Mouse (Mus musculus): ENCODE results near the gene Sec63. TPM values are rescaled to one million over a fixed set of nuclear protein-coding genes. Genes with fewer than 3 reads are reported as not detected.

The Sec63 gene
- total and polyA plus RNA-seq, 2 experiments from 2014 or later: 11.5 to 16.9 TPM

GRCm38 (mm10) chr10:42862102-42862740 is 100.9 kb downstream of the Sec63 start:
- DNase-seq (ENCODE audit: low spot score) (no peak), ATAC-seq (ENCODE audit: low FRiP score) (no peak)
- Histone ChIP-seq H3K4me2 (ENCODE audit: low read depth, low read length, poor library complexity, severe bottlenecking) (peak overlapping the region; percentile 65), H3K4me3 (ENCODE audit: low read depth, low read length) (peak overlapping the region; percentile 24; the same call in 1 of the 2 replicates), H3K27ac (ENCODE audit: low read depth, low read length) (no peak overlapping the region), H3K4me1 (ENCODE audit: insufficient read depth, low read length) (peaks cover 9% of the 10 kb centered on the region), H3K9me3 (ENCODE audit: low read length) (no peaks in the 10 kb centered on the region), H3K36me3 (ENCODE audit: insufficient read depth, low read length) (no peaks in the 10 kb centered on the region), H3K27me3 (ENCODE audit: insufficient read depth, low read length) (no peaks in the 10 kb centered on the region), H3K9ac (replicated peaks; ENCODE audit: low read length, poor library complexity, severe bottlenecking) (no peak overlapping the region)
- no peak for TF ChIP-seq CTCF (IDR thresholded peaks at IDR 0.05)
- 56% methylated on average over 13 of the region's 13 CpGs for WGBS

GRCm38 (mm10) chr10:42862806-42863205 is 101.5 kb downstream of the Sec63 start:
- H3K4me1 ChIP-seq (ENCODE audit: insufficient read depth, low read length): peaks cover 9% of the 10 kb centered on the region
- H3K27me3 ChIP-seq (ENCODE audit: insufficient read depth, low read length): no peaks in the 10 kb centered on the region
- no peaks in the 10 kb centered on the region for H3K9me3 ChIP-seq (ENCODE audit: low read length)
- 70% methylated on average over 4 of the region's 4 CpGs for WGBS
- peak overlapping the region; percentile 65 for H3K4me2 ChIP-seq (ENCODE audit: low read depth, low read length, poor library complexity, severe bottlenecking)
- no peak overlapping the region for H3K27ac ChIP-seq (ENCODE audit: low read depth, low read length)
- no peak for TF ChIP-seq CTCF (IDR thresholded peaks at IDR 0.05)
- H3K9ac ChIP-seq (replicated peaks; ENCODE audit: low read length, poor library complexity, severe bottlenecking): no peak overlapping the region
- ATAC-seq (ENCODE audit: low FRiP score): no peak
- peak overlapping the region; percentile 24; the same call in 1 of the 2 replicates for H3K4me3 ChIP-seq (ENCODE audit: low read depth, low read length)
- H3K36me3 ChIP-seq (ENCODE audit: insufficient read depth, low read length): no peaks in the 10 kb centered on the region
- no peak for DNase-seq (ENCODE audit: low spot score)

GRCm38 (mm10) chr10:42863621-42864391 is 102.5 kb downstream of the Sec63 start:
- no peaks in the 10 kb centered on the region for H3K9me3 ChIP-seq (ENCODE audit: low read length)
- H3K36me3 ChIP-seq (ENCODE audit: insufficient read depth, low read length): no peaks in the 10 kb centered on the region
- peak overlapping the region; percentile 65 for H3K4me2 ChIP-seq (ENCODE audit: low read depth, low read length, poor library complexity, severe bottlenecking)
- TF ChIP-seq CTCF (IDR thresholded peaks at IDR 0.05): no peak
- ATAC-seq (ENCODE audit: low FRiP score) (peak; percentile 28; the same call in 1 of the 2 replicates), DNase-seq (ENCODE audit: low spot score) (peak; percentile 62)
- H3K9ac ChIP-seq (replicated peaks; ENCODE audit: low read length, poor library complexity, severe bottlenecking): peak overlapping the region; percentile 48
- H3K27ac ChIP-seq (ENCODE audit: low read depth, low read length): peak overlapping the region; percentile 55; the same call in 1 of the 2 replicates
- H3K4me3 ChIP-seq (ENCODE audit: low read depth, low read length): peak overlapping the region; percentile 38
- H3K27me3 ChIP-seq (ENCODE audit: insufficient read depth, low read length): no peaks in the 10 kb centered on the region
- 26% methylated on average over 31 of the region's 31 CpGs for WGBS
- H3K4me1 ChIP-seq (ENCODE audit: insufficient read depth, low read length): peaks cover 9% of the 10 kb centered on the region

- ATAC-seq (ENCODE audit: low FRiP score) (no peak), DNase-seq (ENCODE audit: low spot score) (peak; percentile 15)
- Histone ChIP-seq H3K27me3 (ENCODE audit: insufficient read depth, low read length) (no peaks in the 10 kb centered on the region), H3K9ac (replicated peaks; ENCODE audit: low read length, poor library complexity, severe bottlenecking) (no peak overlapping the region), H3K36me3 (ENCODE audit: insufficient read depth, low read length) (no peaks in the 10 kb centered on the region), H3K4me3 (ENCODE audit: low read depth, low read length) (peak overlapping the region; percentile 38; the same call in 1 of the 2 replicates), H3K4me1 (ENCODE audit: insufficient read depth, low read length) (peaks cover 6% of the 10 kb centered on the region), H3K4me2 (ENCODE audit: low read depth, low read length, poor library complexity, severe bottlenecking) (peak overlapping the region; percentile 65), H3K27ac (ENCODE audit: low read depth, low read length) (no peak overlapping the region), H3K9me3 (ENCODE audit: low read length) (no peaks in the 10 kb centered on the region)
- WGBS: 39% methylated on average over 5 of the region's 5 CpGs
- TF ChIP-seq CTCF (IDR thresholded peaks at IDR 0.05): no peak
Measured at GRCm38 (mm10) chr10:42864696-42865095, 103.4 kb downstream of the Sec63 start.

- Histone ChIP-seq H3K4me2 (ENCODE audit: low read depth, low read length, poor library complexity, severe bottlenecking) (no peak overlapping the region), H3K4me1 (ENCODE audit: insufficient read depth, low read length) (no peaks in the 10 kb centered on the region), H3K4me3 (ENCODE audit: low read depth, low read length) (no peak overlapping the region), H3K36me3 (ENCODE audit: insufficient read depth, low read length) (no peaks in the 10 kb centered on the region), H3K9me3 (ENCODE audit: low read length) (no peaks in the 10 kb centered on the region), H3K9ac (replicated peaks; ENCODE audit: low read length, poor library complexity, severe bottlenecking) (no peak overlapping the region), H3K27ac (ENCODE audit: low read depth, low read length) (no peak overlapping the region), H3K27me3 (ENCODE audit: insufficient read depth, low read length) (no peaks in the 10 kb centered on the region)
- TF ChIP-seq CTCF (IDR thresholded peaks at IDR 0.05): no peak
- WGBS: 89% methylated on average over 9 of the region's 9 CpGs
- ATAC-seq (ENCODE audit: low FRiP score): no peak
- DNase-seq (ENCODE audit: low spot score): no peak
Measured at GRCm38 (mm10) chr10:42868416-42868815, 107.1 kb downstream of the Sec63 start.

GRCm38 (mm10) chr10:42869467-42869866 is 108.2 kb downstream of the Sec63 start:
- no peak for ATAC-seq (ENCODE audit: low FRiP score)
- H3K27me3 ChIP-seq (ENCODE audit: insufficient read depth, low read length): no peaks in the 10 kb centered on the region
- TF ChIP-seq CTCF (IDR thresholded peaks at IDR 0.05): no peak
- 85% methylated on average over 6 of the region's 6 CpGs for WGBS
- no peak overlapping the region for H3K4me2 ChIP-seq (ENCODE audit: low read depth, low read length, poor library complexity, severe bottlenecking)
- no peak overlapping the region for H3K9ac ChIP-seq (replicated peaks; ENCODE audit: low read length, poor library complexity, severe bottlenecking)
- H3K4me3 ChIP-seq (ENCODE audit: low read depth, low read length): no peak overlapping the region
- H3K36me3 ChIP-seq (ENCODE audit: insufficient read depth, low read length): no peaks in the 10 kb centered on the region
- no peaks in the 10 kb centered on the region for H3K4me1 ChIP-seq (ENCODE audit: insufficient read depth, low read length)
- no peaks in the 10 kb centered on the region for H3K9me3 ChIP-seq (ENCODE audit: low read length)
- H3K27ac ChIP-seq (ENCODE audit: low read depth, low read length): no peak overlapping the region
- no peak for DNase-seq (ENCODE audit: low spot score)
